In genomic region chr5:117569190-117569795, GRCm38 (mm10) we compare ENCODE assay signal across 25 mouse cellular contexts.
DNase-seq lines count a peak whose midpoint lies in the region; ATAC-seq lines count a peak whose summit lies in the region.
"Had no signal": no experiment of that assay in that cellular context is flagged by ENCODE, and none has a peak within 500 bp of the region (broad histone marks: within the 10 kb centered on the region; RNA-seq: fewer than 3 reads in every experiment).

No protein-coding gene starts in this region.

- no peaks in the 10 kb centered on the region for H3K36me3 ChIP-seq in kidney, embryonic 16.5 days (ENCODE audit: insufficient read depth, low read length)
- H3K36me3 ChIP-seq: embryonic facial prominence, embryonic 15.5 days; forebrain, embryonic 10.5 days; G1E; heart, embryonic 15.5 days; limb, embryonic 13.5 days; liver, embryonic 15.5 days had no signal

- no peak overlapping the region for H3K4me2 ChIP-seq in kidney, embryonic 16.5 days (replicated peaks; ENCODE audit: low read depth, low read length)
- H3K4me2 ChIP-seq: embryonic facial prominence, embryonic 15.5 days; heart, embryonic 15.5 days; limb, embryonic 13.5 days; liver, embryonic 15.5 days; midbrain, embryonic 15.5 days had no signal

- peaks cover 21% of the 10 kb centered on the region for H3K4me1 ChIP-seq in kidney, embryonic 16.5 days (ENCODE audit: insufficient read depth, low read length)
- H3K4me1 ChIP-seq: embryonic facial prominence, embryonic 15.5 days; forebrain, embryonic 10.5 days; heart, embryonic 15.5 days; limb, embryonic 13.5 days; liver, embryonic 15.5 days; megakaryocyte, embryonic 14.5 days had no signal

- no peaks in the 10 kb centered on the region for H3K27me3 ChIP-seq in kidney, embryonic 16.5 days (ENCODE audit: insufficient read depth, low read length)
- H3K27me3 ChIP-seq: embryonic facial prominence, embryonic 15.5 days; heart, embryonic 15.5 days; limb, embryonic 13.5 days; liver, embryonic 15.5 days; megakaryocyte, embryonic 14.5 days; midbrain, embryonic 15.5 days had no signal

- peak; percentile 73; the same call in 1 of the 2 replicates for ATAC-seq in cerebellum, adult (ENCODE audit: insufficient number of reproducible peaks, low FRiP score, low TSS enrichment)
- peak; percentile 78 for ATAC-seq in kidney, embryonic 16.5 days (ENCODE audit: low FRiP score, low TSS enrichment)
- ATAC-seq: CD4-positive, CD25-positive, alpha-beta regulatory T cell, adult 4 months; inflammation-experienced regulatory T-cells, adult 6 months; midbrain, embryonic 15.5 days had no signal

- 0 out of 2 replicates have a peak, but pooled peaks cover 3% of the 10 kb centered on the region for H3K9me3 ChIP-seq in kidney, embryonic 16.5 days (ENCODE audit: low read length)
- H3K9me3 ChIP-seq: embryonic facial prominence, embryonic 15.5 days; forebrain, embryonic 10.5 days; heart, embryonic 15.5 days; limb, embryonic 13.5 days; liver, embryonic 15.5 days; midbrain, embryonic 15.5 days had no signal

- H3K9ac ChIP-seq in kidney, embryonic 16.5 days (replicated peaks; ENCODE audit: low read length), result no peak overlapping the region
- H3K9ac ChIP-seq: embryonic facial prominence, embryonic 15.5 days; heart, embryonic 15.5 days; limb, embryonic 13.5 days; liver, embryonic 15.5 days; midbrain, embryonic 15.5 days had no signal

- DNase-seq in cerebellum, postnatal 4 days (ENCODE audit: low spot score in 2 of 2), result no peak
- peak; percentile 82 to 86 for DNase-seq in cerebellum, postnatal 36 days
- DNase-seq in adrenal gland, adult 2 months, result no peak
- no peak for DNase-seq in layer of hippocampus, adult 8-10 months (ENCODE audit: low spot score in 2 of 2)
- no peak for DNase-seq in thymus, postnatal 4 days
- no peak for DNase-seq in left cerebral cortex, adult 11 months (ENCODE audit: low spot score)
- DNase-seq: adrenal gland, postnatal 10 days; embryo, embryonic 11 days; gastrocnemius, postnatal 10 days; heart, adult 18-20 months; lung, postnatal 10 days; spleen, adult 18-20 months; thymus, adult 18-20 months had no signal

- H3K27ac ChIP-seq in kidney, embryonic 16.5 days (ENCODE audit: low read length), result peak overlapping the region; percentile 52; the same call in 1 of the 2 replicates
- H3K27ac ChIP-seq: embryonic facial prominence, embryonic 15.5 days; forebrain, embryonic 10.5 days; heart, embryonic 15.5 days; limb, embryonic 13.5 days; liver, embryonic 15.5 days; midbrain, embryonic 15.5 days had no signal

- H3K4me3 ChIP-seq in kidney, embryonic 16.5 days (ENCODE audit: low read length), result no peak overlapping the region
- H3K4me3 ChIP-seq: embryonic facial prominence, embryonic 15.5 days; forebrain, embryonic 10.5 days; heart, embryonic 15.5 days; limb, embryonic 13.5 days; liver, embryonic 15.5 days; megakaryocyte, embryonic 14.5 days; midbrain, embryonic 15.5 days had no signal

- WGBS in kidney, embryonic 16.5 days, result 66% methylated on average over 6 of the region's 6 CpGs

Comparison
In these comparisons a context has a peak if more than half of its experiments do, and no peak if none do; other contexts are left out.
1. DNase-seq: peak in cerebellum, postnatal 36 days (2 of 2); none in cerebellum, postnatal 4 days (0 of 2), adrenal gland, adult 2 months (single experiment), layer of hippocampus, adult 8-10 months (0 of 2), thymus, postnatal 4 days (single experiment) and left cerebral cortex, adult 11 months (single experiment).